Mouse (Mus musculus) ES-Bruce4 (cell line): ENCODE data around the gene Clrn3. TPM values are rescaled to one million over a fixed set of nuclear protein-coding genes. Genes with fewer than 3 reads are reported as not detected.
A peak's percentile ranks its signal among the peaks of the same experiment; 100 is the strongest.
"Not testable (repeated sequence)": the region's sequence is repeated elsewhere in the genome, so short reads cannot be mapped to it uniquely, and the experiment has no call there.

Source experiments
- H3K27ac ChIP-seq: 2 replicates; pipeline ENCODE4 v1.5.1; 2012; ENCODE audit warnings: low read length, inconsistent platforms; ENCODE audit not compliant: insufficient read depth
- H3K27me3 ChIP-seq: 2 replicates; pipeline ENCODE4 v1.6.1; 2012; ENCODE audit warnings: mild to moderate bottlenecking, low read length, inconsistent platforms; ENCODE audit not compliant: control insufficient read depth, poor library complexity, insufficient read depth, severe bottlenecking
- H3K36me3 ChIP-seq: 2 replicates; pipeline ENCODE4 v1.6.1; 2012; ENCODE audit warnings: inconsistent platforms, mild to moderate bottlenecking, low read length, moderate library complexity; ENCODE audit not compliant: control insufficient read depth, poor library complexity, insufficient read depth, severe bottlenecking
- H3K4me1 ChIP-seq: one replicate; pipeline ENCODE4 v1.8.1; 2011; ENCODE audit warnings: low read length; ENCODE audit not compliant: control insufficient read depth, insufficient read depth
- H3K4me3 ChIP-seq: 2 replicates; pipeline ENCODE4 v1.5.1; 2011; ENCODE audit warnings: low read depth, mild to moderate bottlenecking, low read length
- H3K9ac ChIP-seq: 2 replicates; pipeline ENCODE4 v1.6.1; 2012; ENCODE audit warnings: low read depth, mild to moderate bottlenecking, inconsistent platforms; ENCODE audit not compliant: poor library complexity, severe bottlenecking
- H3K9me3 ChIP-seq: replicated peaks from 2 replicates; pipeline ENCODE4 v1.6.1; 2012; ENCODE audit warnings: mild to moderate bottlenecking, low read length, inconsistent platforms; ENCODE audit not compliant: control insufficient read depth, poor library complexity, insufficient read depth, severe bottlenecking
- CTCF ChIP-seq: IDR thresholded peaks from one replicate; pipeline ENCODE4 v1.8.1; 2011; ENCODE audit warnings: low read depth, low read length
- EP300 ChIP-seq: IDR thresholded peaks from 2 replicates; pipeline ENCODE4 v1.6.1; 2011; ENCODE audit warnings: low read depth, low read length; ENCODE audit not compliant: insufficient read depth
- POLR2A ChIP-seq: IDR thresholded peaks from one replicate; pipeline ENCODE4 v1.8.1; 2011; ENCODE audit warnings: low read length; ENCODE audit not compliant: insufficient read depth
- polyA plus RNA-seq: library from polyadenylated mRNA; stranded (reverse); fragments of >200 nt; gene quantifications from 2 replicates; pipeline ENCODE4 v1.2.4, GENCODE M21; 2011; ENCODE audit warnings: low read depth; ENCODE audit not compliant: missing spikeins, insufficient read depth, insufficient read length

Gene Clrn3
- polyA plus RNA-seq, 1 experiment = not detected

DNA sequence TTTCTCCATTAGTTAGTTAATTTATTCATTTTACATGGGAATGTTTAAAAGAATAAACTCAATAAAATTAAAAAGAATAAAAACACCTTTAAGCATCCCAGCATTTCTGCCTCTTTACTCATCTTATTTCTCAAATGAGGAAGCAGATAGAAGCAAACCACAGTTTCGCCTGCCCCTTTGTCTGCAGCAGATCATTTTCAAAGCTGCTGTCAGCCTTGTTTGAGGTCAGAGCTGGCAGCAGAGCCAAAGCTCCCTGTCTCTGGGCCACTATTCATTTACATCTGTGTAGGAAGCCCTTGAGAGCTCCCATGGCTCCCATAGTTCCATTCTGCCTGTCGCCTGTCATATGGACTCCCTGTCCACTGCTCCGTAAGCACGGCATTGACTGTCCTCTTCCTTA, 19.9 kb downstream of the Clrn3 start:
- Histone ChIP-seq H3K36me3 (no peaks in the 10 kb centered on the region), H3K27me3 (no peaks in the 10 kb centered on the region), H3K9me3 (no peaks in the 10 kb centered on the region; the same call in 1 of the 2 replicates), H3K4me1 (no peaks in the 10 kb centered on the region), H3K27ac (no peak overlapping the region), H3K9ac (no peak overlapping the region), H3K4me3 (no peak overlapping the region)
- no peak for TF ChIP-seq EP300
- no peak for TF ChIP-seq POLR2A
- no peak for TF ChIP-seq CTCF

DNA sequence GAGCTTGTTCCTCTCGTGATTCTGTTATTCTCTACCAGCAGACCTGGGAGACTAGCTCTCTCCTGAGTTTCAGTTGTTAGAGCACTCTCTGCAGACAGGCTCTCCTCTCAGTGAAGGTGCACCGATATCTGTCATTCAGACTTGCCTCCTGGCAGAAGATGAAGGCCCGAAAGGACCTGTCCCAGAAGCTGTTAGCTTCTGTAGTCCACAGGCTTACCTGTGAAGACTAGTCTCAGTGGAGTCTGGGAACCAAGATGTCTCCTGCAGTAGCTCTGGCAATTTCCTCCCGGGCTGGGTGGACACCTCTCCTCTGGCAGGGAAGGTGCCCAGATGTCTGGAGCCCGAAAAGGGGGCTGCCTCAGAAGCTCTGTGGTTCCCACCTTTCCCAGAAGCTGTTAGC, 21.9 kb downstream of the Clrn3 start:
- H3K27me3 ChIP-seq = not testable (repeated sequence)

GRCm38 (mm10) chr7:135499403-135499802, 29.1 kb downstream of the Clrn3 start:
- Histone ChIP-seq H3K4me3 (no peak overlapping the region), H3K36me3 (no peaks in the 10 kb centered on the region), H3K9me3 (no peaks in the 10 kb centered on the region), H3K9ac (no peak overlapping the region), H3K4me1 (no peaks in the 10 kb centered on the region), H3K27me3 (no peaks in the 10 kb centered on the region), H3K27ac (no peak overlapping the region)
- TF ChIP-seq CTCF (no peak), POLR2A (no peak), EP300 (no peak)

More for the DNA sequence above, 21.9 kb downstream of the Clrn3 start:
- H3K36me3 ChIP-seq, H3K9ac ChIP-seq, H3K9me3 ChIP-seq, H3K4me1 ChIP-seq, H3K27ac ChIP-seq, H3K4me3 ChIP-seq: not testable (repeated sequence)

- Histone ChIP-seq H3K9ac (no peak overlapping the region), H3K4me3 (no peak overlapping the region), H3K9me3 (no peaks in the 10 kb centered on the region), H3K27ac (no peak overlapping the region), H3K27me3 (no peaks in the 10 kb centered on the region), H3K36me3 (no peaks in the 10 kb centered on the region), H3K4me1 (no peaks in the 10 kb centered on the region)
- TF ChIP-seq EP300 = no peak
These were observed 29.8 kb downstream of the Clrn3 start for GRCm38 (mm10) chr7:135498565-135499186.

DNA sequence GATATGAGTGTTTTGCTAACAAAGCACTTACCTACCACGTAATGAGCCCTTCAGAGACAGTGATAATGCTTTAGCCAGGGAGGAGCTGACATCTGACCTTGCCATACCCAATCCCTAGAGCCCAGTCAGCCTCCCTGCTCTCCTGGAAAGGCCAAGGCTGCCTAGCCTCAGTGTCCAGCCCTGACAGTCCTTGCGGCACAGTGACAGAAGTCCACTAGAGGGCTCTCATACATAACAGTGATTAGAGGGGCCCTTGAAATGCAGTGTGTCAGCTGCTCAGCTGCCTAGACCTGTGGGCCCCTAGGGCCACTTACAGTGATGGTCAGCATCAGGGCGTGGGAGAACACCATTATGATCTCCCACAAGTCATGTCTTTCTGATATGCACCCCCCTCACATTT, 33.2 kb downstream of the Clrn3 start:
- no peak overlapping the region for H3K4me3 ChIP-seq
- H3K27ac ChIP-seq = no peak overlapping the region
- no peak overlapping the region for H3K9ac ChIP-seq
- TF ChIP-seq POLR2A (no peak), CTCF (peak; percentile 27), EP300 (no peak)
- H3K36me3 ChIP-seq = no peaks in the 10 kb centered on the region
- H3K27me3 ChIP-seq = no peaks in the 10 kb centered on the region
- no peaks in the 10 kb centered on the region for H3K4me1 ChIP-seq
- no peaks in the 10 kb centered on the region for H3K9me3 ChIP-seq

DNA sequence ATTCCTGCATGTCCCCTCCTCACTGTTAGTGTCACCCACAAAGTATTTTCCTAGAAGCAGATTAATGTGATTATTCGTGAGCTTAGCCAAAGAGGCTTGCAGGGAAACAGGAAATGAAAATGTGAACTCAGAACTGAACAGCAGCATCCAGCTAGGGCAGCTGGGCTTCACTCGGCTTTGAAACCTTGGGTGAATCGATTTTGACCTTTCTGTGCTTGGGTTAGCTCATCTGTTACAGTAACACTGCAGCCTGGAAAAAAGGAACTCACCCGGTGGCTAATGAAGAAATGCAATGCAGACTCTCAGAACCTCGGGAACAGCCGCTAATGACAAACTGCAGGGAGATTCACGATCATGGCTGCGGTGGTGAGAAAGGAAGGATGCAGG, 38.0 kb downstream of the Clrn3 start:
- Histone ChIP-seq H3K4me1 (no peaks in the 10 kb centered on the region), H3K4me3 (no peak overlapping the region), H3K9ac (no peak overlapping the region), H3K27ac (no peak overlapping the region), H3K36me3 (no peaks in the 10 kb centered on the region), H3K27me3 (no peaks in the 10 kb centered on the region), H3K9me3 (no peaks in the 10 kb centered on the region)
- TF ChIP-seq POLR2A (no peak), EP300 (no peak), CTCF (no peak)
